Mouse (Mus musculus) small intestine, adult 2 months (tissue): ENCODE results near the gene Gm20388.

Source experiments
- CTCF ChIP-seq: fragments of 200-500 bp; IDR thresholded peaks from 2 replicates; pipeline ENCODE4 v1.5.1; 2012; ENCODE audit warnings: low read depth, mild to moderate bottlenecking, control low read depth, inconsistent platforms, low read length, moderate library complexity, mixed read lengths; ENCODE audit not compliant: insufficient replicate concordance, insufficient read length; ENCODE audit errors: extremely low read depth
- POLR2A ChIP-seq: fragments of 200-500 bp; IDR thresholded peaks from 2 replicates; pipeline ENCODE4 v1.6.1; 2012; ENCODE audit warnings: low read depth, mild to moderate bottlenecking, control low read depth, inconsistent platforms, low read length, moderate library complexity

DNA sequence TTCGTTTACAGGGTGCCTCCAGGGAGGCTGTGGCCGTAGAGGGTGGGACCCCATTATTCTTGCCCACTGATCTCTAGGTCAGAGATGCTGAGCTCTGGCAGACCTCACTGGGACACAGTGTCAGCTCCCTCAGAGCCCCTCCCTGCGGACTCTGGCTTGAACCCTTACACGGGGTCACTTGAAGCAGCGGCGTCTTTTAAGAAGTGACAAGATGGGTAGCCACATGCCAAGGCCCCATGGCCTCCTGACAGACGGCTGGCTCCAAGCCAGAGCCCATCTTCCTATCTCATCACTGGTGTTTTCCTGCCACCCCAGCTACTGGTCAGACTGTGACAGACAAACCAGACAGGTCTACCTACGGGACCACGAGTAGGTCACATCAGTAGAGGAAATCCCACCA is 2288.6 kb downstream of the Gm20388 start:
- TF ChIP-seq CTCF (no peak), POLR2A (no peak)
